Mouse (Mus musculus) G1E-ER4 (cell line): Measurements from ENCODE around the gene Igsf8. TPM values are rescaled to one million over a fixed set of nuclear protein-coding genes. Genes with fewer than 3 reads are reported as not detected.

ENCODE experiments used
- GATA1 ChIP-seq: IDR thresholded peaks from one replicate; pipeline ENCODE4 v1.8.0; 2012; ENCODE audit warnings: low read length, inconsistent platforms
- polyA plus RNA-seq: library from polyadenylated mRNA; stranded (reverse); fragments of >175 nt; gene quantifications from 2 replicates; pipeline ENCODE4 v1.2.3, GENCODE M21; 2012

Gene Igsf8
- polyA plus RNA-seq, 1 experiment, result 93.7 TPM

GRCm38 (mm10) chr1:172293449-172293848 lies 32.0 kb downstream of the Igsf8 start:
- no peak for TF ChIP-seq GATA1

GRCm38 (mm10) chr1:172295751-172296197 lies 34.3 kb downstream of the Igsf8 start:
- TF ChIP-seq GATA1, result no peak

GRCm38 (mm10) chr1:172296816-172297510 lies 35.5 kb downstream of the Igsf8 start:
- TF ChIP-seq GATA1, result no peak

- TF ChIP-seq GATA1, result no peak
Measured at GRCm38 (mm10) chr1:172297611-172298537, 36.4 kb downstream of the Igsf8 start, which contains the start of gene Atp1a2. TSS of gene Atp1a2 (minus strand) at chr1:172298064.

- TF ChIP-seq GATA1, result no peak
Measured at GRCm38 (mm10) chr1:172299528-172299927, 38.1 kb downstream of the Igsf8 start.

GRCm38 (mm10) chr1:172300247-172300646 lies 38.8 kb downstream of the Igsf8 start:
- no peak for TF ChIP-seq GATA1

GRCm38 (mm10) chr1:172301180-172301579 lies 39.7 kb downstream of the Igsf8 start:
- TF ChIP-seq GATA1, result no peak

GRCm38 (mm10) chr1:172302311-172302710 lies 40.9 kb downstream of the Igsf8 start:
- TF ChIP-seq GATA1, result no peak

GRCm38 (mm10) chr1:172302851-172303250 lies 41.4 kb downstream of the Igsf8 start:
- TF ChIP-seq GATA1, result no peak

- no peak for TF ChIP-seq GATA1
Measured at GRCm38 (mm10) chr1:172304443-172304842, 43.0 kb downstream of the Igsf8 start.

- TF ChIP-seq GATA1, result no peak
Measured at GRCm38 (mm10) chr1:172305153-172305552, 43.7 kb downstream of the Igsf8 start.

GRCm38 (mm10) chr1:172305635-172306034 lies 44.2 kb downstream of the Igsf8 start:
- no peak for TF ChIP-seq GATA1

- no peak for TF ChIP-seq GATA1
Measured at GRCm38 (mm10) chr1:172306196-172306595, 44.8 kb downstream of the Igsf8 start.

- TF ChIP-seq GATA1, result no peak
Measured at GRCm38 (mm10) chr1:172306885-172307284, 45.4 kb downstream of the Igsf8 start.

GRCm38 (mm10) chr1:172307936-172308335 lies 46.5 kb downstream of the Igsf8 start:
- no peak for TF ChIP-seq GATA1

GRCm38 (mm10) chr1:172308409-172308808 lies 47.0 kb downstream of the Igsf8 start:
- no peak for TF ChIP-seq GATA1
